Mouse (Mus musculus) limb, embryonic 14.5 days (tissue): ENCODE measurements around the gene Slc24a5. TPM values are rescaled to one million over a fixed set of nuclear protein-coding genes. Genes with fewer than 3 reads are reported as not detected.
"Not testable (repeated sequence)": the region's sequence is repeated elsewhere in the genome, so short reads cannot be mapped to it uniquely, and the experiment has no call there.

Experiments
- ATAC-seq: fragments of 200-750 bp; cut with Nextera tagmentation; 2 replicates; pipeline ENCODE4 v1.8.0; 2017; ENCODE audit warnings: low read depth, moderate number of reproducible peaks, moderate TSS enrichment; ENCODE audit not compliant: low FRiP score
- DNase-seq: peaks from one replicate; pipeline ENCODE4 v3.0.0-alpha.2; 2015; ENCODE audit warnings: low spot score
- H3K27ac ChIP-seq: fragments of 300-500 bp; sonication (generic); replicated peaks from 2 replicates; pipeline ENCODE4 v1.5.1; 2014; ENCODE audit warnings: low read depth, mild to moderate bottlenecking, low read length, moderate library complexity, mixed read lengths
- H3K27me3 ChIP-seq: fragments of 300-500 bp; sonication (generic); 2 replicates; pipeline ENCODE4 v1.6.1; 2014; ENCODE audit warnings: low read length, mixed read lengths; ENCODE audit not compliant: control insufficient read depth, insufficient read depth
- H3K36me3 ChIP-seq: fragments of 300-500 bp; sonication (generic); 2 replicates; pipeline ENCODE4 v1.6.1; 2014; ENCODE audit warnings: mild to moderate bottlenecking, low read length, moderate library complexity, mixed read lengths; ENCODE audit not compliant: control insufficient read depth, insufficient read depth
- H3K4me1 ChIP-seq: fragments of 300-500 bp; sonication (generic); 2 replicates; pipeline ENCODE4 v1.6.1; 2014; ENCODE audit warnings: antibody characterized with exemption, low read length, mixed read lengths; ENCODE audit not compliant: control insufficient read depth, insufficient read depth
- H3K4me2 ChIP-seq: fragments of 300-500 bp; sonication (generic); replicated peaks from 2 replicates; pipeline ENCODE4 v1.6.1; 2014; ENCODE audit warnings: low read depth, mild to moderate bottlenecking, low read length, moderate library complexity; ENCODE audit not compliant: severe bottlenecking
- H3K4me3 ChIP-seq: fragments of 300-500 bp; sonication (generic); replicated peaks from 2 replicates; pipeline ENCODE4 v1.5.1; 2014; ENCODE audit warnings: low read length
- H3K9ac ChIP-seq: fragments of 300-500 bp; sonication (generic); 2 replicates; pipeline ENCODE4 v1.6.1; 2014; ENCODE audit warnings: mild to moderate bottlenecking, low read depth, low read length, moderate library complexity; ENCODE audit not compliant: severe bottlenecking
- H3K9me3 ChIP-seq: fragments of 300-500 bp; sonication (generic); 2 replicates; pipeline ENCODE4 v1.6.1; 2016; ENCODE audit warnings: low read length; ENCODE audit not compliant: control insufficient read depth
- POLR2A ChIP-seq: fragments of 200-500 bp; IDR thresholded peaks from 2 replicates; pipeline ENCODE4 v1.8.0; 2012; ENCODE audit warnings: inconsistent platforms, mild to moderate bottlenecking, moderate library complexity, borderline replicate concordance; ENCODE audit not compliant: insufficient read depth, insufficient read length; ENCODE audit errors: extremely low read depth
- WGBS: fragments of 180-500 bp; shearing (Covaris S2); extraction: QIAGEN DNeasy Blood & Tissue Kit; methylation state at CpG from one replicate; pipeline ENCODE4 v1.1.7; 2014; 5-methylcytosine and 5-hydroxymethylcytosine counted together
- polyA plus RNA-seq, 2 experiments: library from polyadenylated mRNA; depleted of rRNA in 1 of 2; stranded (reverse) in 1 of 2; unstranded in 1 of 2; fragments of >200 nt; fragmentation: Nextera tagmentation in 1 of 2; extraction: Ambion mirVana in 1 of 2; gene quantifications; 2 replicates each; pipeline versions ENCODE4 v1.2.1 to v1.2.3; 2012 to 2014

The Slc24a5 gene
- polyA plus RNA-seq, 2 experiments = 0.97 to 5.9 TPM

DNA sequence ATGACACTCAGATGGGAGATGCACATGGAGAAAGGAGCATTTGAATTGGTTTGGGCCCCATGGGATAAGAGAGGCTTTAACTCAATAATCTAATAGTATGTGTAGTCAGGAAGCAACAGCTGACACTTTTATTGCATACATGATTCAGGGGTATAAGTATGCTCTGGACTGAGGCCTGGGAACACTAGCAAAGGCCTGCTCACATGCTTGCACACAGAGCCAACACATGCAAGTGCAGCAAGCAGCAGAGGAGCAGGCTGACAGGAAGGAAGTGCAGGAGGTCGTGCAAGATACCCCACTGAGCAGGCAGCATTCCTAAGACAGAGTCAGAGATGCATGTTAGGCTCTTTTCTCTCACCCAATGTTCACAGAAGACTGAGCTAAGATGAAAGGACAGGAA is 16.0 kb downstream of the Slc24a5 start:
- Histone ChIP-seq H3K27ac (no peak overlapping the region), H3K27me3 (no peaks in the 10 kb centered on the region), H3K9ac (no peak overlapping the region), H3K4me3 (no peak overlapping the region), H3K36me3 (peaks cover 43% of the 10 kb centered on the region), H3K4me1 (0 out of 2 replicates have a peak, but pooled peaks cover 4% of the 10 kb centered on the region), H3K9me3 (no peaks in the 10 kb centered on the region), H3K4me2 (no peak overlapping the region)
- ATAC-seq (no peak), DNase-seq (no peak)
- 21% methylated on average over 1 of the region's 1 CpGs for WGBS
- TF ChIP-seq POLR2A = no peak

DNA sequence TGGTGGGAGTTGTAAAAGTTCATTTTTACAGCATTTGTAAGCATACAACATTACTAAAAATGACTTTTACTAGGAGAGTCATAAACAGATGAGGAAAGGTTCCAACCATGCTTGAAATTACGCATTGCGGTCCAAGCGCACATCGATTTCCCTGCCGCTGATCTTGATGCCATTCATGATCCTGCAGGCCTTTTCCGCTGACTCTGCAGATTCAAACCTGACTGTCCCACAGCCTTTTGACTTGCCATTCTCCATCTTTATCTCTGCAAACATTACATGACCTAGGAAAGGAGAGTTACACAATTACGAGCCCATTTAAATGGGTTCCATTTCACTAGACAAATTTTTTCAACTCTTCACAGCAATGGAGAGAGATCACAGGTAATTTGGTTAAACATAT is 20.8 kb downstream of the Slc24a5 start:
- Histone ChIP-seq H3K4me3 (no peak overlapping the region), H3K27me3 (no peaks in the 10 kb centered on the region), H3K27ac (no peak overlapping the region), H3K4me1 (0 out of 2 replicates have a peak, but pooled peaks cover 4% of the 10 kb centered on the region), H3K4me2 (no peak overlapping the region), H3K9ac (no peak overlapping the region), H3K36me3 (peaks cover 49% of the 10 kb centered on the region), H3K9me3 (no peaks in the 10 kb centered on the region)
- DNase-seq (no peak), ATAC-seq (no peak)
- no peak for TF ChIP-seq POLR2A
- WGBS = 93% methylated on average over 7 of the region's 7 CpGs

DNA sequence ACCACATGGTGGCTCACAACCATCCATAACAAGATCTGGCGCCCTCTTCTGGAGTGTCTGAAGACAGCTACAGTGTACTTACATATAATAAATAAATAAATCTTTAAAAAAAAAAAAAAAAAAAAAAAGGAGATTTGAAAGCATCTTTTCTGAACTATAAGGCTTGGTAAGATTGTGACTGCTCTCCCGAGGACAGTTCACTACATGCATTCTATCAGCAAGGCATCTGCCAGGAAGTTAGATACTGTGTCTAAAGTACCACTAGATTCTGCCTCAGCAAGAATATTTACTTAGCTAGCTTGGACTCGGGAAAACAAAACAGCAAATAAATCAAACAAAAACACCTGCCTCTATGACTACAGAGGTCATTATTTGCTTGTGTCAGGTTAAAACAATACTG is 24.2 kb downstream of the Slc24a5 start:
- ATAC-seq, DNase-seq, H3K27me3 ChIP-seq, H3K4me3 ChIP-seq, H3K9ac ChIP-seq, H3K27ac ChIP-seq, H3K4me1 ChIP-seq, H3K4me2 ChIP-seq, H3K9me3 ChIP-seq: not testable (repeated sequence)
- peaks cover 54% of the 10 kb centered on the region for H3K36me3 ChIP-seq
- 84% methylated on average over 3 of the region's 3 CpGs for WGBS

DNA sequence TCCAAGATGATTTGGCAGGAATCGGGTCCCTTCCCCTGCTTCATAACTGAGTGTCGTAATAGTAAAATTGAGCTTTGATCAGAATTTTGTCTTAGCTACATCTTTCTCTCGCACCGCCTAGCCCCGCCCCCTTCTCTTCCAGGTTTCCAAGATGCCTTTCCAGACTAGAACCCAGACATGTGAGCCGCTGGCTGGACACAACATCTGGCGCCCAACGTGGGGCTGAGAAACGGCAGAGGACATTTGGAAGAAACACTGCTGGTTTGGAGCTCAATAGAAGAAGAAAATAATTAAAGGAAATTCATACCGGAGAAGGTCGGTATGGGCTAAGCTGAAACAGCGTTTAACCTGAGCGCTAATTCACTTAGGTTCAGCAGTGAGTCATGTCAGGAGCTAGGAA is 36.6 kb downstream of the Slc24a5 start:
- H3K36me3 ChIP-seq = peaks cover 54% of the 10 kb centered on the region
- H3K27me3 ChIP-seq, H3K9ac ChIP-seq, H3K4me3 ChIP-seq, H3K4me2 ChIP-seq, ATAC-seq, H3K4me1 ChIP-seq, DNase-seq, H3K27ac ChIP-seq, H3K9me3 ChIP-seq: not testable (repeated sequence)
- WGBS = 97% methylated on average over 13 of the region's 13 CpGs

DNA sequence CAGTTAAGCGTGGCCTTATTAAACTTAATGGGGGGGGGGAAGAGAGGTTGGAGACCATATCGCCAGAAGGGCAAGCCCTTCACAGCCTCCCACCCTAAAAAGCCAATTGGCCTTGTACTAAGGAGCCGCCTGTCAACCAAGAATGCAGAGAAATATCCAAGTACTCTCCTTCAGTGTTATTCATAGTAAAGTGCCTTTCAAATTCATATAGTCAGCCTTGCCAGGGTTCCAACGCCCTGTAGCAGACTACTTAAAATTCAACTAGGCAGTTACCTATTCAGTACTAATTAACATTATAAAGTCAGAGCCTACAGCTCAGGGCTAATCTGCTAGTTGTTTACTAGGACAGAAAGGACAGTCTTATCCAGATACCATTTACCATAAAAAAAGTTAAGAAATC is 38.6 kb downstream of the Slc24a5 start:
- WGBS = 97% methylated on average over 4 of the region's 4 CpGs

DNA sequence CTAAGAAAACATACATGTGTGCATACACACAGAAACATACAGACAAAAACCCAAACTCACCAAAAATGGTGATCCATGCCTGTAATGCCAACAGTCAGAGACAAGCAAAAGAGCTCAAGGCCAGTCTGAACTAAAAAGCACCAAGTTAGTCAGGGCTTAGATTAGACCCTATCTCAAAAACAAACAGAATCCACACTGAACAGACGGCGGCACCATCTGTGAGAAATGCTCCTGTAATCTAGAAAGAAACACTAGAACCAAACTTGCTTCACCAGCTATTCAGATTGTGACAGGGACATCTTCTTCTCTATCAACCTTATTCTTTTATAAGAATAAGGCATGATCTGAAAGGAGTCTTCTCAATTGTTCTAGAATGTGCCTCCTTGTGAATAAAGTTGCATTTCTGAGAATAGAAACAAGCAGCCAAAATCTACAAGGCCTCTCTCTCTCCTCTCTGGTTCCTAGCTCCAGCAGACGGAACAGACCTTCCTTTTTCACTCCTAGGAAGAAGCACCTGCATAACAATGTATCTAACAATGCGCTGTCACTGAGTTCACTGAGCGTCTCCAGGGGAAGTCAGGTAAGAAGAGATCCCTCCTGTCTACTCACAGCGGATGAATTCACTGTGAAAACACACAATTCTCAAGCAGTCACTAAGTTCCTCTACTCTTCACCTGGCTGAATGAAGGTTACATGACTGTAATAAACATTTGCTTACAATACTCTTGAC is 51.6 kb downstream of the Slc24a5 start:
- Histone ChIP-seq H3K9me3 (no peaks in the 10 kb centered on the region), H3K4me3 (no peak overlapping the region), H3K27ac (no peak overlapping the region), H3K4me2 (no peak overlapping the region), H3K36me3 (peaks cover 10% of the 10 kb centered on the region; the same call in 1 of the 2 replicates), H3K27me3 (no peaks in the 10 kb centered on the region), H3K4me1 (peaks cover 12% of the 10 kb centered on the region), H3K9ac (no peak overlapping the region)
- WGBS = 87% methylated on average over 6 of the region's 6 CpGs
- DNase-seq (no peak), ATAC-seq (no peak)
- TF ChIP-seq POLR2A = no peak

More for the DNA sequence above, 38.6 kb downstream of the Slc24a5 start:
- H3K4me1 ChIP-seq, H3K4me2 ChIP-seq, ATAC-seq, DNase-seq, H3K27me3 ChIP-seq, H3K4me3 ChIP-seq, H3K9ac ChIP-seq, H3K9me3 ChIP-seq, H3K27ac ChIP-seq: not testable (repeated sequence)
- H3K36me3 ChIP-seq = peaks cover 40% of the 10 kb centered on the region
